Mouse (Mus musculus) 3134 (cell line): ENCODE measurements around the gene Mmd2.
A peak's percentile ranks its signal among the peaks of the same experiment; 100 is the strongest.

Source experiments
- DNase-seq: peaks from one replicate; pipeline ENCODE4 v3.0.0-alpha.2; 2011; ENCODE audit warnings: low spot score; ENCODE audit not compliant: insufficient read length; ENCODE audit errors: extremely low read depth

The Mmd2 gene

GRCm38 (mm10) chr5:142610362-142610761, 1.8 kb upstream of the Mmd2 start:
- peak; percentile 10 for DNase-seq

DNA sequence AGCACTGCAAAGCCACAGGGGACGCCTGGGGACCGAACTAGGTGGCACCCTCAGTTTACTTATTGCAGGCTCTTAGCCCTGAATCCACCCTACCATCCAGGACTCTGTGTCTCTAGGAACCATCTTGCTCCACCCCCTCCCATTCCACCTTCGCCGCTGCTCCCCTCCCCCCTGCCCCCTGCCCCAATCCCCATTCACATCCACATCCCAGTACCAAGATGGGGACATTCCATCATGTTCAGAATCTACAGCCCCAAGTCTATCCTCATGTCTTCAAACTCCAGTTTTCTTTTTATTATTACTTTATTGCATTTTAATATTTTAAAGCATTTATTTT, 357 bp upstream of the Mmd2 start:
- DNase-seq: no peak

GRCm38 (mm10) chr5:142605288-142605687, 3.3 kb downstream of the Mmd2 start:
- no peak for DNase-seq

DNA sequence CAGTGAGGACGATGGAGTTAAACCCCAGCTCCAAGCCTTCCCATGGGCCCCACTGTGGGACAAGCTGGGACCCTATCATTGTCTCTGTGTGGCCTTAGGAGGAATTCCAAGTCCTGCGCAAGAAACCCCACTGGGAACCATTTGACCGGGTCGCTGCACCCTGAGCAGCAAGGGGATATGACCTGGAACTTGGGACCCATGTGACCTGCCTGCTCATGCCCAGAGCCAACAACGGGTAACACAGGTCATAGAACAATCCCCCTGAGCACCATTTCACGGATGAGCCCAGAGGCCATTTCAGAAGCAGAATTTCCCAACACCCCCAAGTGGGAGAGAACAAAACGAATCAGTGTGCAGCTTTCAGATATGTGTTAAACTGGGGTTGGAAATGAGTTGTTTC, 4.2 kb downstream of the Mmd2 start:
- no peak for DNase-seq

GRCm38 (mm10) chr5:142597648-142598390, 10.8 kb downstream of the Mmd2 start:
- no peak for DNase-seq

GRCm38 (mm10) chr5:142596723-142597122, 11.9 kb downstream of the Mmd2 start:
- no peak for DNase-seq

DNA sequence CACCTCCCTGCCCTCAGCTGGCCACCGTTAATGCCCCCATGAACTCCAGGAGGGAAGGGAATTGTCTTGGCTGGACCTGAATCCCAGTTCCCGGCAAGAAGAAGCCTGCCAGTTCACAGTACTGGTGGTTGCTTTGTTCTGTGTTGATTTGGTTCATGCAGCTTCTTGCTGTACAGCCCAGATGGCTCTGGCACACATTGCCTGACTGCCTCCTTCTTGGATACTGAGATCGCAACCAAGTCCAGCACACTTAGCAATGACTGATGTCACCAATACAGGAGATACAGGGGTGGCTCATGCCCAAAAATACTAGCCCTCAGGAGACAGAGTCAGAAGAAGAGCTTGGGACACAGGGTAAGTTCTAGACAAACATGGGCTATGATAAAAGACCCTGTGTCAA, 12.9 kb downstream of the Mmd2 start:
- DNase-seq: no peak

DNA sequence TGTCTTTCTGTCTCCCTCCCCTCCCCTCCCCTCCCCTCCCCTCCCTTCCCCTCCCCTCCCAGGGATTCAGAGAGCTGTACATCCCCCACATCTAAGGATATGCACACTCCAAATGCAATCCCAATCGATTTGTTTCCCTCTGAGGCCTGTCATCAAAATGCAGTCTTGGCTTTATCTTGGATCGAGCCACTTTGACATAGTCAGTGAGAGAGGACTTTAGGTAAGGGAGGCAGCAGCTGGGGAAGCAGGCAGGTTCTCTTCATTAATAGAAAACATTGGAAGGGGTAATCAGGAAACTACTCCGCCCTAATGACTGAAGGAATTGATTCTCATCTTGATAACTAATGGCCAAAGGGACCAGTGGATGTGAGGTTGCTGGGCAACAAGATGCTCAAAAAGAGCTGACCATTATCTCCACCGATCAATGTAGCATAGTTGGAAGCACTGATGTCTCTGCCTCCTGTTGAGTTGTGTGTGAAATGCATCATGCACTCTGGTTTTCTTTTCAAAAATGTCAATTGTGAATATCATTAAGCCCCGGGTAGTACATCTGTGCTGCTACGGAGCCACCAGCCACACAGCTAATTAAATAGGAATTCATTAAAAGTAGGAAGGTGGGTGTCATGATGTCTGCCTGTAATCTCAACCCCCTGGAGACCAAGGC, 17.5 kb downstream of the Mmd2 start:
- DNase-seq: no peak

- no peak for DNase-seq
Measured at GRCm38 (mm10) chr5:142583616-142584126, 24.9 kb downstream of the Mmd2 start.

DNA sequence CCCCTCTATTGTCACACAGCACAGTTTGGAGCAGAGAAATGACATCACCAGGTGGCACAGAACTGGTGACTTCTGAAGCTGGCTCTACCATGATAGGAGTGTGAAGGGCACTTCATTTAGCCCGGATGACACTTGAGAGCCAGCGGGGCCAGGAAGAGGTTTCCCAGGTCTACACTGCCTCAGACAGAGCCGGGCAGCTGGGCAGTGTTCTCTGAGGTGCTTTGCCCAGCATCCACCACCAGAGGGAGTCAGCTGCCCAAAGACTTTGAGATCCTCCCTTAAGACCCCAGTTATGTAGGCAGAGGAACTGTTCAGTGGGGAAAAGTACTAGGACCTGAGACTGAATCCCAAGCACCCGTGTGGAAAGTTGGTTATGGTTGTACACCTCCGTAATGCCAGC, 27.1 kb downstream of the Mmd2 start:
- DNase-seq: peak; percentile 23

- DNase-seq: no peak
Measured at GRCm38 (mm10) chr5:142578192-142578591, 30.4 kb downstream of the Mmd2 start.

DNA sequence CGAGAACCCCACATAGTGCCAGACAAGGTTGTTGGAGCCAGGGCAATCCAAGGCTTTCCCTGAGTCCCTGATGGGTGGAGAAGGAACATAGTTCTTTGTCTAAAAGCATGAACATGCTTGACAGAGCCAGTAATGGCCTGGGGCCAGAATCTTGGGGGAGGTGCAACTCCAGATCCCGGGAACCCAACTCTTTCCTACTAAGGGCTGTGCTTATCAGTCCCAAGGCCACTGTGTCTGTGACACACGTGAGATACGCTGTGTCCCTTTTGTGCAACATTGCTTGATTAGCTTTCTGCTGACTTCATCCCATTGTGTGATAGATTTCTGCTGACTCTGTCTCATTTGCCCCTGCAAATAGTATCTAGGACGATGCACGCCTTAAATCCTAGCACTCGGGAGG, 31.8 kb downstream of the Mmd2 start:
- DNase-seq: no peak

GRCm38 (mm10) chr5:142574323-142575057, 34.1 kb downstream of the Mmd2 start:
- no peak for DNase-seq

DNA sequence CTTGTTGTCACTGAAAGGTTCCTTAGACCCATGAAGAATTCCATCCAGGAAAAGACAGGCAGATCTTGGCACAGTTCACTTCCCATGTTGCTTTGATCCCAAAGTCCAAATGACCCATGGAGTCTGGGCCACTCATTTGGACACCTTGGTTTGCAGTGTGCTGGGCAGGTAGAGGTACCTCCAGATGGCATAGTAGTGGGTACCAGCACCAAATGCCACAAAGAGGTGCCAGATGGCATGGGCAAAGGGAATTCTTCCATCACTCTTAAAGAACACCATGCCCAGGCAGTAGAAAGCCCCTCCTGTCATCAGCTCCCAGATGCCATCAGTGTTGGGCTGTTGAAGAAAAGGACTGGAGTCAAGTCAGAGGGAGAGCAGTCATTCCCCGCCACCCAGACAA, 44.0 kb downstream of the Mmd2 start:
- DNase-seq: no peak

DNA sequence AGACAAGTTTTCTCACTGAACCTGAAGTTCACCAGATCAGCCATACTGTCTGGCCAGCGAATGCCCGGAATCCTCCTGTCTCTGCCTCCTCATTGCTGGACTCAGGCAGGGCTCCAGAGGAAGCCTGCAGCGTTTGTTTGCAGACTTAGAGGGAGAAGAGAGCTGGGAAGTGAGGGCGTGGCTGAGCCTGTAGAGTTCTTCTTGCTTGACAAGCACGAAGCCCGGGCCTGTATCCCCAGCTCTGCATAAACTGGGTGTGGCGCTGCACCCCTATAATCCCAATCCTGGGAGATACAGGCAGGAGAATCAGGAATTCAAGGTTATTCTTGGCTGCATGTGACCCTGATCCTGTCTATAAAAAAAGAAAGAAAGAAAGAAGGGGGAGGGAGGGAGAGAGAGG, 48.3 kb downstream of the Mmd2 start:
- DNase-seq: no peak

- DNase-seq: peak; percentile 82
Measured at GRCm38 (mm10) chr5:142557397-142558067, 51.1 kb downstream of the Mmd2 start.

DNA sequence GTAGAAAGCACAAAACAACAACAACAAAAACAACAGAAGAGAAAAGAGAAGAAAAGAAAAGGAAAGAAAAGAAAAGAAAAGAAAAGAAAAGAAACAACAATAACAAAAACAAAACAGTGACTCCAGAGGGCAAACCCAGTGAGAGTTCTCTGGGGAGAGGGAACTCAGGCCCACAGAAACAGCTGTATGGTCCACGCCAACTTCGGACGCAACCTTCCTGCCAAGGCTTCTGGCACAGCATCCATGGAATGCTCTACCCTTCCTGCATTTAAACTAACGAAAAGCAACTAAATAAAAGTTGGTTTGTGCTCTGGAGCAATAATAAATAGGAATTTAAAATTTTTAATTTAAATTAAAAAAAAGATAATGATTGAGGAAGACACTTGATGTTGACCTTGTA, 51.9 kb downstream of the Mmd2 start:
- no peak for DNase-seq

- no peak for DNase-seq
Measured at GRCm38 (mm10) chr5:142555866-142556265, 52.7 kb downstream of the Mmd2 start.

- DNase-seq: no peak
Measured at GRCm38 (mm10) chr5:142550706-142551652, 57.6 kb downstream of the Mmd2 start, which contains the start of gene Radil. Gene Radil, minus strand, starts transcription at chr5:142551098.
